Mouse (Mus musculus) pancreas, adult 10 weeks (tissue): ENCODE data around the gene Ylpm1. TPM values are rescaled to one million over a fixed set of nuclear protein-coding genes. Genes with fewer than 3 reads are reported as not detected.

ENCODE experiments used
- polyA plus RNA-seq: library from polyadenylated mRNA; stranded (reverse); fragments of 350-450 nt; fragmentation: Illumina TruSeq; extraction: RNeasy Lipid Tissue Mini Kit (QIAGEN cat#74804); gene quantifications from one replicate; pipeline ENCODE4 v1.2.3, GENCODE M21; 2015; ENCODE audit warnings: low read depth, low replicate concordance; ENCODE audit not compliant: insufficient read depth

Gene Ylpm1
- polyA plus RNA-seq: 14.7 TPM

DNA sequence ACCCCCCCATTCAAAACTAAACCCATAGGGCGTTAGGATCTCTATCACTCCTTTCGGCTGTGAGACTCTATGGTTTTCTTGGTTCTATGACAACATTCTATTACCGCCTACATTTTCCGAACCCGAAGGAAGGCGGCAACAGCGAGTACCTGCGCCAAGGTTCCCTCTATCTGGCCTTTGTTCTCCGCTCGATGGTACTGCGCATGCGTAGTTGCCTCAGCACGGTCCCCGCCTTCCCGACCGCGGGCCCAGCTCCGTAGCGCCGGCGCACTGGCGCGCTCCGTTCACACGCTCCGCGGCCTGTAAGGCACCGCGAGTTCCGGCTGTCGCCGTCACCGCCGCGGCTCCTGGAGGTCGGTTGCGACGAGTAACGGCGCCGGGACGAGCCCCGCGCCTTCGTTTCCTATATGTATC is at the start of gene Ylpm1:
TSS of gene Ylpm1 (plus strand) at position 239 of the 414 bp plus-strand sequence.

GRCm38 (mm10) chr12:84970428-84971096 is 25.6 kb upstream of the Ylpm1 start, which contains the start of the genes Fcf1 and Arel1:
TSS of gene Fcf1 (plus strand) at chr12:84970897.
TSS of gene Arel1 (minus strand) at chr12:84970900.

GRCm38 (mm10) chr12:85110698-85111592 is 114.8 kb downstream of the Ylpm1 start, which contains the start of the genes Prox2 and Dlst:
TSS of gene Prox2 (minus strand) at chr12:85110759.
TSS of gene Dlst (plus strand) at chr12:85110833.

Other genes starting within 250 kb of the Ylpm1 start
- gene Npc2, start 223.2 kb upstream of the Ylpm1 start, polyA plus RNA-seq: 20.0 TPM
- gene Isca2, start 223.1 kb upstream of the Ylpm1 start, polyA plus RNA-seq: 23.3 TPM
- gene Ltbp2, start 119.8 kb upstream of the Ylpm1 start, polyA plus RNA-seq: 0.59 TPM
- 18.8 TPM for gene Fcf1, start 25.4 kb upstream of the Ylpm1 start, polyA plus RNA-seq
- gene Arel1, start 25.4 kb upstream of the Ylpm1 start, polyA plus RNA-seq: 4.5 TPM
- gene Prox2, start 114.4 kb downstream of the Ylpm1 start, polyA plus RNA-seq: 0.61 TPM
- gene Dlst, start 114.5 kb downstream of the Ylpm1 start, polyA plus RNA-seq: 31.9 TPM
- 0.66 TPM for gene Rps6kl1, start 154.9 kb downstream of the Ylpm1 start, polyA plus RNA-seq
- 12.8 TPM for gene Pgf, start 181.5 kb downstream of the Ylpm1 start, polyA plus RNA-seq
- 25.4 TPM for gene Eif2b2, start 223.2 kb downstream of the Ylpm1 start, polyA plus RNA-seq